Mouse (Mus musculus) embryonic facial prominence, embryonic 10.5 days (tissue): ENCODE results near the gene Tmem184b. TPM values are rescaled to one million over a fixed set of nuclear protein-coding genes. Genes with fewer than 3 reads are reported as not detected.

ENCODE experiments used
- DNase-seq: peaks from one replicate; pipeline ENCODE4 v3.0.0-alpha.2; 2017; ENCODE audit warnings: low spot score
- H3K27ac ChIP-seq: fragments of 300-500 bp; sonication (generic); replicated peaks from 2 replicates; pipeline ENCODE4 v1.5.1; 2016; ENCODE audit warnings: mild to moderate bottlenecking
- H3K27me3 ChIP-seq: fragments of 300-500 bp; sonication (generic); replicated peaks from 2 replicates; pipeline ENCODE4 v1.6.1; 2016; ENCODE audit warnings: low read depth, mild to moderate bottlenecking; ENCODE audit not compliant: poor library complexity, severe bottlenecking
- H3K36me3 ChIP-seq: fragments of 300-500 bp; sonication (generic); replicated peaks from 2 replicates; pipeline ENCODE4 v1.6.1; 2016; ENCODE audit warnings: mild to moderate bottlenecking, moderate library complexity
- H3K4me1 ChIP-seq: fragments of 300-500 bp; sonication (generic); 2 replicates; pipeline ENCODE4 v1.6.1; 2016
- H3K4me3 ChIP-seq: fragments of 300-500 bp; sonication (generic); 2 replicates; pipeline ENCODE4 v1.5.1; 2016; ENCODE audit warnings: mild to moderate bottlenecking, moderate library complexity
- H3K9me3 ChIP-seq: fragments of 300-500 bp; sonication (generic); 2 replicates; pipeline ENCODE4 v1.6.1; 2016; ENCODE audit warnings: mild to moderate bottlenecking
- WGBS: fragments of 180-500 bp; shearing (Covaris S2); methylation state at CpG from one replicate; pipeline ENCODE4 v1.1.7; 2016; 5-methylcytosine and 5-hydroxymethylcytosine counted together
- polyA plus RNA-seq: library from polyadenylated mRNA; unstranded; fragments of >200 nt; fragmentation: Nextera tagmentation; extraction: Ambion mirVana; gene quantifications from 2 replicates; pipeline ENCODE4 v1.2.1, GENCODE M21; 2016

Tmem184b gene
- polyA plus RNA-seq, 1 experiment from 2014 or later, result 58.9 TPM

DNA sequence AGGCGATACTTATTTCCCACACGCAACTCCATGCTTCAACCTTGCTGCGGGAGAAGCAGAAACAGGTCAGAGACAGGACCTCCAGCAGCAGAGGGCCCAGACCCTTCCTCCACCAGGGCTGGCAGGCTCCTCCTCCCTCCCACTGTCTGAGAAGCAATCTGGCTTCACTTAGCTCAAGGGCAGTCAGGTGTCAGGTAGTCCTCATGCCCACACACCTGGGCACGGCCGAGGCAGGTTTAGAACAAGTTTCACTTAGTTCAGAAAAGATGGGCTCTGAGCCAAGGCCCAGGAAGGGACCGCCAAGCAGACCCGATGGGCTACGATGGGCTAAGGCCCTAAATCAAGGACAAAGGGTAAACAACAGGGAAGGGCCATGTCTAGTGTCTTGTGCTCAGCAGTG is 35.4 kb upstream of the Tmem184b start:
- Histone ChIP-seq H3K9me3 (no peaks in the 10 kb centered on the region), H3K27ac (peak overlapping the region; percentile 1; the same call in 1 of the 2 replicates), H3K4me1 (peaks cover 78% of the 10 kb centered on the region), H3K27me3 (0 out of 2 replicates have a peak, but pooled peaks cover 5% of the 10 kb centered on the region), H3K36me3 (peaks cover 61% of the 10 kb centered on the region), H3K4me3 (peak overlapping the region; percentile 89)
- 93% methylated on average over 8 of the region's 8 CpGs for WGBS
- no peak for DNase-seq

GRCm38 (mm10) chr15:79438209-79438810 is 34.9 kb upstream of the Tmem184b start:
- Histone ChIP-seq H3K36me3 (peaks cover 66% of the 10 kb centered on the region), H3K9me3 (no peaks in the 10 kb centered on the region), H3K27me3 (0 out of 2 replicates have a peak, but pooled peaks cover 5% of the 10 kb centered on the region), H3K27ac (peak overlapping the region; percentile 1; the same call in 1 of the 2 replicates), H3K4me1 (peaks cover 74% of the 10 kb centered on the region), H3K4me3 (peak overlapping the region; percentile 89; the same call in 1 of the 2 replicates)
- 86% methylated on average over 6 of the region's 6 CpGs for WGBS
- no peak for DNase-seq

- Histone ChIP-seq H3K4me1 (peaks cover 77% of the 10 kb centered on the region), H3K4me3 (0 out of 2 replicates have a peak overlapping the region, but pooled peaks have one; percentile 1), H3K36me3 (peaks cover 72% of the 10 kb centered on the region), H3K27me3 (no peaks in the 10 kb centered on the region), H3K9me3 (no peaks in the 10 kb centered on the region), H3K27ac (no peak overlapping the region)
- DNase-seq, result no peak
- 90% methylated on average over 12 of the region's 12 CpGs for WGBS
Measured at GRCm38 (mm10) chr15:79437541-79438208, 34.3 kb upstream of the Tmem184b start.

DNA sequence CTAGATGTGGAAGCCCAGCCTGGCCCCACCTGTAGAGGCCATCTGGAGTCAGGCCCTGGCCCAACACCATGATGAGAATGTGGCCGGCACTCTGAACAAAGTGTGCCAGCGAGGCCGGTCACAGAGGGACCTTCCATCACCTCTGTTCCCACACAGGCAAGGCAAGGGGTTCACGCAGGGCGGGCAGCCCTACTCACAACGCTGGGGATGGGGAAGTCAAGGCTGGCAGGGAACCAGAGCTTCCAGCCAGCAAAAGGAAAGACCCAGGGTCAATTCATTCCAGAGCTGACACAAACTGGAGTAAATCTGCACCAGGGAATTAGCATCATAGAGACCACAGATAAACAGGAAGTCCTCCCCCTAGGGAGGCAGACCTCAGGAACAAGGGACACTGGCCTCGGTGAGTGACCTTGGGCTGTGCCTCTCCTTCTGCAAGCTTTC is 33.1 kb upstream of the Tmem184b start:
- whole genome bisulfite sequencing, result 73% methylated on average over 7 of the region's 7 CpGs
- peak overlapping the region; percentile 16; the same call in 1 of the 2 replicates for H3K4me3 ChIP-seq
- peaks cover 84% of the 10 kb centered on the region for H3K36me3 ChIP-seq
- H3K4me1 ChIP-seq, result peaks cover 75% of the 10 kb centered on the region
- no peak overlapping the region for H3K27ac ChIP-seq
- no peaks in the 10 kb centered on the region for H3K27me3 ChIP-seq
- DNase-seq, result no peak
- no peaks in the 10 kb centered on the region for H3K9me3 ChIP-seq

GRCm38 (mm10) chr15:79435191-79435671 is 31.9 kb upstream of the Tmem184b start:
- 64% methylated on average over 7 of the region's 7 CpGs for WGBS
- Histone ChIP-seq H3K9me3 (no peaks in the 10 kb centered on the region), H3K27ac (0 out of 2 replicates have a peak overlapping the region, but pooled peaks have one; percentile 10), H3K36me3 (peaks cover 97% of the 10 kb centered on the region), H3K27me3 (no peaks in the 10 kb centered on the region), H3K4me3 (no peak overlapping the region), H3K4me1 (peaks cover 70% of the 10 kb centered on the region)
- DNase-seq, result no peak

DNA sequence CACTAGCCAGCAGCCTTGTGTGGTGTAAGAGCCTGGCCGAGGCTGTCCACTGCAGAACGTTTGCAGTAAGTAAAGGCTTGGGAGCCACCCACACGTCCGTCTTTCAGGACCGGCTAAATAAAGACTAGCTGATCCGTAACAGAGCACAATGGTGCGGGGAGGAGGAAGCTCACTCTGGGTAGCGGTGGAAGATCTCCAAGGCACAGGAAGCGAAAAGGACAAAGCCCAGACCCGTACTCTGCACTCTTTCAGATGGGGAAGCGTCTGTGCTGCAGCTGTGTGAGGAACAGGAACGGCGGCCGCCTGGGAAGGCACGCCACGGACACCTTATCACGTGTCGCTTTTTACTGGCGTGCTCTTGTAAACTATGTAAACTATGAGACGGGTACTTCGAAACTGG is 29.5 kb upstream of the Tmem184b start:
- peak overlapping the region; percentile 57; the same call in 1 of the 2 replicates for H3K27ac ChIP-seq
- H3K4me3 ChIP-seq, result no peak overlapping the region
- peaks cover 100% of the 10 kb centered on the region for H3K36me3 ChIP-seq
- H3K9me3 ChIP-seq, result no peaks in the 10 kb centered on the region
- WGBS, result 63% methylated on average over 21 of the region's 21 CpGs
- no peaks in the 10 kb centered on the region for H3K27me3 ChIP-seq
- DNase-seq, result no peak
- H3K4me1 ChIP-seq, result peaks cover 47% of the 10 kb centered on the region

- H3K36me3 ChIP-seq, result peaks cover 100% of the 10 kb centered on the region
- no peak overlapping the region for H3K4me3 ChIP-seq
- WGBS, result 88% methylated on average over 11 of the region's 11 CpGs
- H3K9me3 ChIP-seq, result no peaks in the 10 kb centered on the region
- DNase-seq, result no peak
- H3K4me1 ChIP-seq, result peaks cover 41% of the 10 kb centered on the region
- H3K27ac ChIP-seq, result peak overlapping the region; percentile 55
- no peaks in the 10 kb centered on the region for H3K27me3 ChIP-seq
Measured at GRCm38 (mm10) chr15:79432328-79432727, 29.0 kb upstream of the Tmem184b start.

GRCm38 (mm10) chr15:79431925-79432324 is 28.6 kb upstream of the Tmem184b start:
- peaks cover 100% of the 10 kb centered on the region for H3K36me3 ChIP-seq
- peak overlapping the region; percentile 55 for H3K27ac ChIP-seq
- peaks cover 37% of the 10 kb centered on the region for H3K4me1 ChIP-seq
- 62% methylated on average over 7 of the region's 7 CpGs for WGBS
- H3K9me3 ChIP-seq, result no peaks in the 10 kb centered on the region
- no peak overlapping the region for H3K4me3 ChIP-seq
- H3K27me3 ChIP-seq, result no peaks in the 10 kb centered on the region
- no peak for DNase-seq

DNA sequence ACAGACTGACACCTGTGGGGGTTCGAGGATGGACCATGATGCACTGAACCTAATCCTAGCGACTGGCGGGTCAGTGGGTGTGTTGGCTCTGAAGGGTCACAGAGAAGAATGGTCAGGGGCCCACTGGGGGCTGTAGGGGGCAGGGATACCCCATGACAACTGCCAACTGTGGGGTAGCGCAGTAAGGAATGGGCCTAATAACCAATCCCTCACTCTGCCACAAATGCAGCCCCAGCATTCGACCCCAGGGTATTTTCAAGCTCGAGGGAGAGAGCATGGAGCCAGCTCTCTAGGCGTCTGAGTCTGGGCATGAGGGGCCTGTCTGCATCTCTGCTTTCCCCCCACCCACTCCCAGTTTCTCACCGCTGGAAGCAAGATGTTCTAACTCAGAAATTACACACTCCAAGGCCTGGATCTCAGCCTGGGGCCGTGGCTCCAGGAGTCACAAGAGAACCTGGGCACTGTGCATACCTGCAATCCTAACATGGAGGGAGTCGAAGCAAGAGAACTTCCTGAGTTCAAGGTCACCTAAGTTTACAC is 27.2 kb upstream of the Tmem184b start:
- Histone ChIP-seq H3K4me1 (peaks cover 26% of the 10 kb centered on the region), H3K27ac (no peak overlapping the region), H3K36me3 (peaks cover 100% of the 10 kb centered on the region), H3K27me3 (no peaks in the 10 kb centered on the region), H3K4me3 (no peak overlapping the region), H3K9me3 (no peaks in the 10 kb centered on the region)
- 80% methylated on average over 10 of the region's 10 CpGs for WGBS
- no peak for DNase-seq

DNA sequence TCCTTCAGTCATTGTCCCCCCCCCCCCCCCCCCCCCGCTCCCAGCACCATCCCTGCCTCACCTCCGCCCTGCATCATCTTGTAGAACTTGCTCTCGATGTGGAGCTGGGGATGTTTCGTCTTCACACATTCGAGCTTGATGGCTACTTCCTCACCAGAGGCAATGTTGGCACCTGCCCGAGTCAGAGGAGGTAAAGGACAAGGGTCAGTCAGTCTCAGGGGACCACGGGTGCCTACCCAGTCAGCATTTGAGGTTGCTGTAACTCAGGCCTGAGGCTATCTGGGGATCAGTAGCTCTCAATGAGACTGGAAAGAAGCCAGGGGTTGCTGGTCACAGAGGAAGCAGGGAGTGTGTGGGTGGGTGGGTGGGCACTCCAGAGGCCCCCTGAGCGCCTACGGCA is 26.6 kb upstream of the Tmem184b start:
- Histone ChIP-seq H3K27ac (no peak overlapping the region), H3K9me3 (no peaks in the 10 kb centered on the region), H3K36me3 (peaks cover 100% of the 10 kb centered on the region), H3K4me3 (no peak overlapping the region), H3K4me1 (peaks cover 20% of the 10 kb centered on the region), H3K27me3 (no peaks in the 10 kb centered on the region)
- 89% methylated on average over 8 of the region's 9 CpGs for WGBS
- no peak for DNase-seq

DNA sequence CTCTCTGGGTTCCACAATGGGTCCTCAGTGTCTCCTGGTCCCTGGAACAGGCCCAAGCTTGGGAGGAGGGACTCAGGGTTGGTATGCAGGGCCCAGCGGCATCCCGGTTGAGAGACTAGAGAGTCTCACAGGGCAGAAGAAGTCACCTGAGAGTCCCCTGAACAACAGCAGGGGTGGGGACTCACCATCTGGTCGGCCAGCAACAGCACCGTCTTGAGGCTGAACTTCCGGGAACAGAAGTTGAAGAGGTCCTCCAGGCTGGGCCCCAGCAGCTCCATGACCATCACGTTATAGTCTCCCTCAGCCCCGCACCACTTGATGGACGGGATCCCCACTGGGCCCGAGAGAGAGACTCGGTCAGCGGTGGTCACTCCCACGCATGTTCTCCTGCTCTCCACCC is 26.2 kb upstream of the Tmem184b start:
- 90% methylated on average over 12 of the region's 12 CpGs for WGBS
- peaks cover 100% of the 10 kb centered on the region for H3K36me3 ChIP-seq

GRCm38 (mm10) chr15:79428616-79429015 is 25.2 kb upstream of the Tmem184b start:
- H3K36me3 ChIP-seq, result peaks cover 100% of the 10 kb centered on the region

More for the DNA sequence above, 26.2 kb upstream of the Tmem184b start:
- Histone ChIP-seq H3K4me3 (no peak overlapping the region), H3K27ac (no peak overlapping the region), H3K9me3 (no peaks in the 10 kb centered on the region), H3K4me1 (peaks cover 18% of the 10 kb centered on the region), H3K27me3 (no peaks in the 10 kb centered on the region)
- no peak for DNase-seq

More at GRCm38 (mm10) chr15:79428616-79429015, 25.2 kb upstream of the Tmem184b start:
- no peaks in the 10 kb centered on the region for H3K9me3 ChIP-seq
- H3K4me1 ChIP-seq, result peaks cover 18% of the 10 kb centered on the region
- WGBS, result 76% methylated on average over 4 of the region's 4 CpGs
- H3K4me3 ChIP-seq, result no peak overlapping the region
- no peak overlapping the region for H3K27ac ChIP-seq
- no peaks in the 10 kb centered on the region for H3K27me3 ChIP-seq
- DNase-seq, result no peak
